Mouse (Mus musculus) G1E (cell line): Measurements from ENCODE around the gene Npy1r.

ENCODE experiments used
- CTCF ChIP-seq: IDR thresholded peaks from 2 replicates; pipeline ENCODE4 v1.5.1; 2012; ENCODE audit warnings: low read depth, low read length, inconsistent platforms, mixed read lengths
- GATA1 ChIP-seq: IDR thresholded peaks from 2 replicates; pipeline ENCODE4 v1.6.1; 2012; ENCODE audit warnings: borderline replicate concordance, low read length, inconsistent platforms, mixed read lengths
- TAL1 ChIP-seq: conservative IDR thresholded peaks from 2 replicates; pipeline ENCODE4 v1.6.1; 2012; ENCODE audit warnings: low read depth, low read length, inconsistent platforms, mixed read lengths

GRCm38 (mm10) chr8:66714324-66714975, 17.5 kb downstream of the Npy1r start:
- TF ChIP-seq CTCF, result no peak
- TF ChIP-seq TAL1, result no peak
- TF ChIP-seq GATA1, result no peak
